Mouse (Mus musculus) forebrain, postnatal 0 days (tissue): ENCODE data around the gene Cabin1. TPM values are rescaled to one million over a fixed set of nuclear protein-coding genes. Genes with fewer than 3 reads are reported as not detected.

Experiments used
- ATAC-seq: fragments of 200-750 bp; cut with Nextera tagmentation; 2 replicates; pipeline ENCODE4 v1.8.0; 2017; ENCODE audit warnings: mild to moderate bottlenecking, moderate library complexity
- DNase-seq: peaks from one replicate; pipeline ENCODE4 v3.0.0-alpha.2; 2015
- H3K27ac ChIP-seq: fragments of 300-500 bp; sonication (generic); 2 replicates; pipeline ENCODE4 v1.5.1; 2014; ENCODE audit warnings: low read depth, mild to moderate bottlenecking, antibody characterized with exemption, low read length, moderate library complexity, mixed read lengths
- H3K27me3 ChIP-seq: fragments of 300-500 bp; sonication (generic); 2 replicates; pipeline ENCODE4 v1.6.1; 2014; ENCODE audit warnings: mild to moderate bottlenecking, low read length, mixed read lengths; ENCODE audit not compliant: insufficient read depth
- H3K36me3 ChIP-seq: fragments of 300-500 bp; sonication (generic); 2 replicates; pipeline ENCODE4 v1.6.1; 2014; ENCODE audit warnings: mild to moderate bottlenecking, moderate library complexity; ENCODE audit not compliant: insufficient read depth
- H3K4me1 ChIP-seq: fragments of 300-500 bp; sonication (generic); 2 replicates; pipeline ENCODE4 v1.6.1; 2014; ENCODE audit warnings: antibody characterized with exemption; ENCODE audit not compliant: insufficient read depth
- H3K4me2 ChIP-seq: fragments of 300-500 bp; sonication (generic); 2 replicates; pipeline ENCODE4 v1.6.1; 2014; ENCODE audit warnings: low read depth, mild to moderate bottlenecking, moderate library complexity
- H3K4me3 ChIP-seq: fragments of 300-500 bp; sonication (generic); 2 replicates; pipeline ENCODE4 v1.5.1; 2014; ENCODE audit warnings: low read depth, low read length, mixed read lengths
- H3K9ac ChIP-seq: fragments of 300-500 bp; sonication (generic); 2 replicates; pipeline ENCODE4 v1.6.1; 2014; ENCODE audit warnings: mild to moderate bottlenecking
- H3K9me3 ChIP-seq: fragments of 300-500 bp; sonication (generic); 2 replicates; pipeline ENCODE4 v1.6.1; 2016; ENCODE audit warnings: low read length
- CTCF ChIP-seq: sonication (generic); IDR thresholded peaks from 2 replicates; pipeline ENCODE4 v1.5.1; 2016; ENCODE audit warnings: antibody characterized with exemption, control low read depth, low read depth
- WGBS: fragments of 180-500 bp; shearing (Covaris S2); extraction: QIAGEN DNeasy Blood & Tissue Kit; methylation state at CpG from one replicate; pipeline ENCODE4 v1.1.7; 2014; 5-methylcytosine and 5-hydroxymethylcytosine counted together
- polyA plus RNA-seq: library from polyadenylated mRNA; unstranded; fragments of >200 nt; fragmentation: Nextera tagmentation; extraction: Ambion mirVana; gene quantifications from 2 replicates; pipeline ENCODE4 v1.2.1, GENCODE M21; 2015
- total RNA-seq: library from RNA; depleted of rRNA; stranded (reverse); fragments of >200 nt; gene quantifications from 2 replicates; pipeline ENCODE4 v1.2.3, GENCODE M21; 2014

Cabin1 gene
- total and polyA plus RNA-seq, 2 experiments from 2014 or later: 28.0 to 85.5 TPM

DNA sequence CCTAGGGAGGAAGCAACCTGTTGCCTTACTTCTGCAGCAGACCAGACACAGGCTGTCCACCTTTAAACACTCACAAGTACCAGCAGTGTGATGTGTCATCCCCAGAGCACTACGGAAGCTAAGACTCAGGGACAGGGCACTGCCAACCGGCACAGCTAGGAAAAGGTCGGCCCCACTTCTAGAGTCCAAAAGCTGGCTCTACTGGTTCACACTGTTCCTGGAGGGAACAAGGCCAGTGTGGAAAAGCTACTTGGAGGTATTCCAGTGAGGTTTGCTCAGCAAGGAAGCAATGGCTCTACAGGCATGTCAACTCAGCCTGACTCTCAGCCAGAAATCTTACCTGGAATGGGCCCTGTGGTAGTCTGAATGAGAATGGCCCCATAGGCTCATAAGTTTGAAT lies 23.3 kb downstream of the Cabin1 start:
- Histone ChIP-seq H3K36me3 (peaks cover 70% of the 10 kb centered on the region), H3K27ac (no peak overlapping the region), H3K4me1 (no peaks in the 10 kb centered on the region), H3K9ac (no peak overlapping the region), H3K4me2 (no peak overlapping the region), H3K4me3 (no peak overlapping the region), H3K27me3 (no peaks in the 10 kb centered on the region), H3K9me3 (no peaks in the 10 kb centered on the region)
- no peak for TF ChIP-seq CTCF
- no peak for DNase-seq
- no peak for ATAC-seq
- 86% methylated on average over 3 of the region's 3 CpGs for WGBS

- DNase-seq (no peak), ATAC-seq (no peak)
- 93% methylated on average over 7 of the region's 7 CpGs for WGBS
- Histone ChIP-seq H3K4me1 (no peaks in the 10 kb centered on the region), H3K27me3 (no peaks in the 10 kb centered on the region), H3K4me2 (no peak overlapping the region), H3K9me3 (no peaks in the 10 kb centered on the region), H3K4me3 (no peak overlapping the region), H3K9ac (no peak overlapping the region), H3K27ac (no peak overlapping the region), H3K36me3 (peaks cover 74% of the 10 kb centered on the region)
- TF ChIP-seq CTCF: no peak
Measured at GRCm38 (mm10) chr10:75725449-75725848, 38.7 kb downstream of the Cabin1 start.

- H3K9ac ChIP-seq: no peak overlapping the region
- ATAC-seq: peak; percentile 74
- H3K4me2 ChIP-seq: no peak overlapping the region
- no peaks in the 10 kb centered on the region for H3K4me1 ChIP-seq
- H3K9me3 ChIP-seq: no peaks in the 10 kb centered on the region
- TF ChIP-seq CTCF: peak; percentile 45
- no peak overlapping the region for H3K27ac ChIP-seq
- no peak for DNase-seq
- no peaks in the 10 kb centered on the region for H3K27me3 ChIP-seq
- H3K36me3 ChIP-seq: peaks cover 75% of the 10 kb centered on the region
- H3K4me3 ChIP-seq: no peak overlapping the region
- 82% methylated on average over 5 of the region's 5 CpGs for WGBS
Measured at GRCm38 (mm10) chr10:75720215-75720614, 43.9 kb downstream of the Cabin1 start.

DNA sequence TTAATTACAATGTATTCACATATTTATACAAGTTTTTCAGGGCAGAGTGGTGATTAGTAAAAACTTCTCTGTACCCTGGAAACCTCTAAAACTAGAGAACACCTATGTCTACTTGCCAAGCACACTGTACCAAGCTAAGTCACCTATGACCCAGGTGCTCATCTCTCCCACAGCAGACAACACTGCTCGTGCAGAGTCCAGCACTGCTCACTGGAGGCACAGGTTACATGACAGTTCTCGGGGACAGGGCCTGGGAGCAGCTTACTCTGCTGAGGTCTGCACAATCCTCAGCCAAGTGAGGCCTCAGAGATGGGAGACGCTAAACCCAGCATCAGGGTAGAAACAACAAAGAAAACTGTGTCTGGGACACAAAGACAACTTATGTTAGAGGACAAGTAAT lies 49.3 kb downstream of the Cabin1 start:
- Histone ChIP-seq H3K36me3 (peaks cover 69% of the 10 kb centered on the region), H3K9ac (no peak overlapping the region), H3K27ac (no peak overlapping the region), H3K4me2 (no peak overlapping the region), H3K4me1 (no peaks in the 10 kb centered on the region), H3K4me3 (no peak overlapping the region), H3K27me3 (no peaks in the 10 kb centered on the region), H3K9me3 (no peaks in the 10 kb centered on the region)
- no peak for TF ChIP-seq CTCF
- WGBS: 79% methylated on average over 3 of the region's 3 CpGs
- ATAC-seq (no peak), DNase-seq (no peak)

- no peak for TF ChIP-seq CTCF
- H3K9ac ChIP-seq: no peak overlapping the region
- 87% methylated on average over 11 of the region's 11 CpGs for WGBS
Measured at GRCm38 (mm10) chr10:75713026-75713425, 51.1 kb downstream of the Cabin1 start.

GRCm38 (mm10) chr10:75710210-75710609 lies 53.9 kb downstream of the Cabin1 start:
- no peak for ATAC-seq
- H3K4me1 ChIP-seq: 0 out of 2 replicates have a peak, but pooled peaks cover under 1% of the 10 kb centered on the region
- no peaks in the 10 kb centered on the region for H3K27me3 ChIP-seq
- H3K4me2 ChIP-seq: no peak overlapping the region
- WGBS: 94% methylated on average over 2 of the region's 2 CpGs
- DNase-seq: no peak
- no peak for TF ChIP-seq CTCF
- peaks cover 60% of the 10 kb centered on the region for H3K36me3 ChIP-seq
- no peak overlapping the region for H3K9ac ChIP-seq
- no peaks in the 10 kb centered on the region for H3K9me3 ChIP-seq
- H3K4me3 ChIP-seq: no peak overlapping the region
- no peak overlapping the region for H3K27ac ChIP-seq

More at GRCm38 (mm10) chr10:75713026-75713425, 51.1 kb downstream of the Cabin1 start:
- DNase-seq (no peak), ATAC-seq (no peak)
- H3K27me3 ChIP-seq: no peaks in the 10 kb centered on the region
- no peaks in the 10 kb centered on the region for H3K4me1 ChIP-seq
- H3K27ac ChIP-seq: no peak overlapping the region
- H3K36me3 ChIP-seq: peaks cover 69% of the 10 kb centered on the region
- H3K9me3 ChIP-seq: no peaks in the 10 kb centered on the region
- no peak overlapping the region for H3K4me2 ChIP-seq
- no peak overlapping the region for H3K4me3 ChIP-seq

DNA sequence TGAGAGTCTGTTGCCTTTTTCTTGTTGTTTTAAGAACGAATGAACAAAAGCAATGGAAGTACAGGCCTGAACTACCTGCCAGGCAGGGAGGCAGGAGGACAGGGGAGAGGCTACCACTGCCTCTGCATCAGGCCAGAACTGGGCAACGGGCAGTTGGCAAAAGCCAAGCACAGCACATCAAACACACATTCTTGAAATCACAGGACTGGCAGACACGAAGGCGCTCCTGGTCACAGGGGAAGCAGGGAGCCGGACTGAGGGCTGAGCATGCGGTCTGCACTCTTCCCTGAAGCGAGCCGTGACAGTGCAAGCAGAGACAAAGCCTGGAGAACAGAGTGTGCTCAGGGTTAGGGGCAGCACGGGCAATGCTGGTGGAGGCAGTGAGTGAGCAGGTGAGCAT lies 54.9 kb downstream of the Cabin1 start:
- no peaks in the 10 kb centered on the region for H3K27me3 ChIP-seq
- no peak for TF ChIP-seq CTCF

GRCm38 (mm10) chr10:75708633-75708992 lies 55.5 kb downstream of the Cabin1 start:
- Histone ChIP-seq H3K4me2 (no peak overlapping the region), H3K9me3 (no peaks in the 10 kb centered on the region), H3K27me3 (no peaks in the 10 kb centered on the region), H3K4me3 (no peak overlapping the region), H3K9ac (no peak overlapping the region), H3K27ac (no peak overlapping the region), H3K4me1 (peaks cover 16% of the 10 kb centered on the region), H3K36me3 (peaks cover 52% of the 10 kb centered on the region)
- DNase-seq: peak; percentile 70
- peak; percentile 86 for TF ChIP-seq CTCF
- peak; percentile 68 for ATAC-seq
- WGBS: 23% methylated on average over 9 of the region's 9 CpGs

More for the DNA sequence above, 54.9 kb downstream of the Cabin1 start:
- no peak overlapping the region for H3K9ac ChIP-seq
- H3K9me3 ChIP-seq: no peaks in the 10 kb centered on the region
- DNase-seq: no peak
- H3K36me3 ChIP-seq: peaks cover 55% of the 10 kb centered on the region
- peaks cover 10% of the 10 kb centered on the region for H3K4me1 ChIP-seq
- no peak for ATAC-seq
- 88% methylated on average over 9 of the region's 9 CpGs for WGBS
- H3K4me2 ChIP-seq: no peak overlapping the region
- H3K4me3 ChIP-seq: no peak overlapping the region
- H3K27ac ChIP-seq: no peak overlapping the region
